Mouse (Mus musculus) right cerebral cortex, postnatal 4 days (tissue): ENCODE data around the gene Myh7b.
"Not testable (repeated sequence)": the region's sequence is repeated elsewhere in the genome, so short reads cannot be mapped to it uniquely, and the experiment has no call there.

Source experiments
- DNase-seq: peaks from one replicate; pipeline ENCODE4 v3.0.0-alpha.2; 2022

The Myh7b gene

GRCm38 (mm10) chr2:155605236-155605589, 5.8 kb upstream of the Myh7b start:
- not testable (repeated sequence) for DNase-seq

GRCm38 (mm10) chr2:155606360-155606759, 4.7 kb upstream of the Myh7b start:
- DNase-seq: no peak

GRCm38 (mm10) chr2:155611834-155612550, 980 bp downstream of the Myh7b start:
- DNase-seq: no peak

- no peak for DNase-seq
Observed at GRCm38 (mm10) chr2:155613326-155613755, 2.3 kb downstream of the Myh7b start.

- no peak for DNase-seq
Observed at GRCm38 (mm10) chr2:155613953-155614352, 2.9 kb downstream of the Myh7b start.

GRCm38 (mm10) chr2:155616971-155617370, 6.0 kb downstream of the Myh7b start:
- no peak for DNase-seq

GRCm38 (mm10) chr2:155619817-155620216, 8.8 kb downstream of the Myh7b start:
- DNase-seq: peak; percentile 85

GRCm38 (mm10) chr2:155622606-155623005, 11.6 kb downstream of the Myh7b start:
- DNase-seq: no peak

GRCm38 (mm10) chr2:155623996-155624395, 13.0 kb downstream of the Myh7b start:
- no peak for DNase-seq

GRCm38 (mm10) chr2:155624730-155625129, 13.7 kb downstream of the Myh7b start:
- peak; percentile 53 for DNase-seq

GRCm38 (mm10) chr2:155626277-155626676, 15.3 kb downstream of the Myh7b start:
- DNase-seq: no peak

- peak; percentile 83 for DNase-seq
Observed at GRCm38 (mm10) chr2:155627030-155627738, 16.2 kb downstream of the Myh7b start.

GRCm38 (mm10) chr2:155628112-155628511, 17.1 kb downstream of the Myh7b start:
- no peak for DNase-seq

GRCm38 (mm10) chr2:155628519-155628918, 17.5 kb downstream of the Myh7b start:
- DNase-seq: no peak

- peak; percentile 66 for DNase-seq
Observed at GRCm38 (mm10) chr2:155629231-155629661, 18.2 kb downstream of the Myh7b start.

GRCm38 (mm10) chr2:155630153-155630552, 19.1 kb downstream of the Myh7b start:
- DNase-seq: no peak

GRCm38 (mm10) chr2:155630590-155631416, 19.8 kb downstream of the Myh7b start:
- peak; percentile 38 for DNase-seq

- no peak for DNase-seq
Observed at GRCm38 (mm10) chr2:155632138-155632936, 21.3 kb downstream of the Myh7b start.

- DNase-seq: no peak
Observed at GRCm38 (mm10) chr2:155633121-155633520, 22.1 kb downstream of the Myh7b start.

- no peak for DNase-seq
Observed at GRCm38 (mm10) chr2:155633731-155634130, 22.7 kb downstream of the Myh7b start.

GRCm38 (mm10) chr2:155634562-155634961, 23.6 kb downstream of the Myh7b start:
- no peak for DNase-seq

GRCm38 (mm10) chr2:155635961-155636360, 24.9 kb downstream of the Myh7b start:
- no peak for DNase-seq

GRCm38 (mm10) chr2:155636881-155637280, 25.9 kb downstream of the Myh7b start:
- no peak for DNase-seq
